Mouse (Mus musculus): ENCODE results near the gene Pnpla1. TPM values are rescaled to one million over a fixed set of nuclear protein-coding genes. Genes with fewer than 3 reads are reported as not detected.
A peak's percentile ranks its signal among the peaks of the same experiment; 100 is the strongest.

The Pnpla1 gene
- total RNA-seq, 2 experiments from 2014 or later, result not detected

DNA sequence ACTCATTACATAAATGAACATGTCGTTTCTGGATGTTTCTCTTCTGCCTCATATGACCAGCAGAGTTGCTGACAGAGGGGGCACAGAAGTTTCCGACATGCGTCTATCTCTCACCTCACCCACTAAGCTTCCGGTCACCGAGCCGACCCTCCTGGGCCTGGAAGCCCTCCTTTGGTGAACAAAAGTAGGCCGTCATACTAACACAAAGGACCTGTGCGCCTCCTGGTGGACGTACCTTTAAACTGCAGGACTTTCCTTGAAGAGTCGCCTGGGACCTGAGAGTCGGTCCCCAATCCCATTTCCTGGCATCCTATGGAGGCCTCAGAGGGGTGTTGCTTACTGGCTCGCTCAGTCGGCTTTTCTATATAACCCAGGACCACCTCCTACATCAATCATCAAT, 68.2 kb downstream of the Pnpla1 start:
- peak; percentile 82 for DNase-seq

DNA sequence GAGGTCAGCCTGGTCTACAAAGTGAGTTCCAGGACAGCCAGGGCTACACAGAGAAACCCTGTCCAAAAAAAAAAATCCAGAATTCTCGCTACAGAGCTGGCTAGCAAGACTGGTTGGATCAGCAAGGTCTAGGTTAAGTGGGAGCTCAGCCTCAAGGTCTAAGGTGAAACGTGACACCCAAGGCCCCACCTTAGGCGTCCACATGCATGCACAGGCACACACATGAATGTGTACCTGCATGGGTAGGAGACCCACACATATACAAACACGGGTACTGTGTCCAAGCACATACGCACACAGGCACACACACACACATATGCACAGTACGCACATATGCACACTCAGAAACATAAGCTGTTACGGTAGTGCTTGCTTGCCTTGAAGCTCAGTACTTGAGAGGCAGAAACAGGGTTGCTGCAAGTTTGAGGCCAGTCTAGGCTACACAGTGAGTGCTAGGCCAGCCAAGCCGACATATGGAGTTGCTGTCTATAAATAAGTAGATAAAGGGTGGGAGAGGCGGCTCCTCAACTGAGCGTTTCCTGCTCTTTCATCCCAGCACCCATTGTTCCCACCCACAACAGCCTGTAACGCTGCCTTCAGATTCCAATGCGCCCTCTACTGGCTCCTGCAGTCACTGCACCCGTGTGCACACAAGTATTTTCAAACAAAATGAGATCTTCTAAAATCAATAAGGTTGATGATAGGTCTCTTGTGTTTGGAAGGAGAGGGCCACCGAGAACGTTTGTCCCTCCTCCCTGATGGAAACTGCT, 68.8 kb downstream of the Pnpla1 start:
- DNase-seq, result peak; percentile 61

DNA sequence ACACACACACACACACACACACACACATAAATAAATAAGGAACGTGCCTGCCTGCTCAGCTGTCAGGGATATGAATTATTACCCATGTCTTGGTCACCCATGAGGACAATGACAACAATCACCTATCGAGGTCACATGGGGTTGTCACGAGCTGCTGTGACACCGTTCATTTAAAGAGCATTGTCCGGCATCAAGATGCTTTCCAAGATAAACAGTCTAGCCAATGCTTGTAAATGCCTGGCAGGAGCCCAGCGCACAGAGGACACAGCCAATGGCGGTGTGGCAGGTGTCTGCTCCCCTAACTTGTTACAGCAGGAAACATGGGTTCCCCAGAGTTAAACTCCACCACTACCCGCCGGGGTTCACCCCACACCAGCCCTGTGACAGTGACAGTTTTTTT, 69.8 kb downstream of the Pnpla1 start:
- DNase-seq, result no peak

DNA sequence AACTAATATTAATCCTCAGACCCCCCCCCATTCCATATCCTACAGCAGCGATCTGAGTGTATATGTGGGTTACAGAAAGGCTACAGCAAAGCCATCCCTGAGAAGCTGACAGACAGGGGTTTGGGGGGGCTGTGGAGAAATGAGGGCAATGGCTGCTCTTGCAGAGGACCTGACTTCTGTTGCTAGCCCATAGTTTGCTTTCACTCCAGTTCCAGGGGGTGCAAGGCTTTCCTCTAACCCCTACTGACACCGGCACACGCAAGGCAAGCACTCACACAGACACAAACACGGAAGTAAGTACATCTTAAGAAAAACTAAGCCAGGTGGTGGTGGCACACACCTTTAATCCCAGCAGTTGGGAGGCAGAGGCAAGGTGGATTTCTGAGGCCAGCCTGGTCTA, 71.2 kb downstream of the Pnpla1 start:
- DNase-seq, result no peak

DNA sequence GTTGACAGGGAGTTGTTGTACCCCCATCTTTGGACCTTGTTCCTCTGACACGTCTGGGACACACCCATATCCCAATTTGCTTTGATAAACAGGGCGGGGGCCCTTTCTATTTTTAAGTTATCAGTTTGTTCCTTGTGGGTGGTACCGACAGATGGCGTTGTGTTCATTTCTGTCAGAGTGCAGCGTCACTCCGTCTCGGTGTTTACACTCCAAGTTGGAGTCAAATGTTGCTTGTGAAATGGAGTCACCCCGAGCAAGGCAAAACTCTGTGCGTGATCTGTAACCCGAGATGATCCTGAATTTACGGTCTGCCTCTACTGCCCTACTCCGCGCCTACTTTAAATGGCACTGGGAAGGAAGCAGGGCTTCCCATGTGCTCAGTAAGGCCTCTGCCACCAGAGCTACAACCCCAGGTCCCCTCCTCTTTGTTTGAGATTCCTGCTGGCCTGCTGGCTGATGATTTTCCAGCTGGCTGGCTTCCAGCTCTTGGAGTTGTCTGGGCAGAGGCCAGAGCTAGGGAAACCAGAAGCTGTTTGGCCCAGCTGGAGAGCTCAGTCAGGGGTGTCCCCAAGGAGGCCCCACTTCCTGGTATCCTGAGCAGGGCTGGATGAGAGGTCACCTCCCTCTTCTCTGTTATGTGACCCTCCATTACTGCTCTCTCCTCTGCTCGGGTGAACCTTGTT, 72.3 kb downstream of the Pnpla1 start:
- peak; percentile 96 for DNase-seq

DNA sequence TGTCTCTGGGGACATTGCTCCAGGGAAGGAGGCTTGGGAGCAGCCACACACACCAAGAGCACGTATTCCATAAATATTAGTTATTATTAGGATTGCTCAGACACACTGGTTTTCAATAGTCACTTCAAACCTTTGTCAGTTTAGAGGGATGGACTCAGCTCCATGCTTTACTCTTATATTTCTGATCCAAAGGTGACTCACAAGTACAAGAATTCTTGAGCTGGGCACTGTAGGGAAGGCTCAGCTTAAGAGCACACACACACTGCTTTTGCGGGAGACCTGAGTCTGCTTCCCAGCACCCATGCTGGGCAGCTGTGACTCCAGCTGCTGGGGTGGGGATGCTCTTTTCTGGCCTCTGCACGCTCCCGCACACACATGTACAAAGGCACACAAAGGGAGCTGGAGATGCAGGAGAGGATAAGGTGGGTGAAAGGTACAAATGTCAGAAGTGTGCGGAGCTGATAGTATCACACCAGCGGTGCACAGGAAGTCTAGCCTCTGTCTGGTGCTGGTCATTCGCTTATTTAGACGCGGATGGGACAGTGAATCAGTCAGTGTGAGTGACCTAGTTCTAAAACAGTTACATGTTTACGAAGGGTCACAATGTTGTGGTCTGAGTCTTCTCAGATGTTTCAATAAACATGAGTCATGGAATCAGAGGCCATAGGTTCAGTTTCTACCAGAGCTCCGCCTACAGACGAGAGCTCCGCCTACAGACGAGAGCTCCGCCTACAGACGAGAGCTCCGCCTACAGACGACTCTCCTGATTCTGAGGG, 73.4 kb downstream of the Pnpla1 start:
- DNase-seq, result no peak

DNA sequence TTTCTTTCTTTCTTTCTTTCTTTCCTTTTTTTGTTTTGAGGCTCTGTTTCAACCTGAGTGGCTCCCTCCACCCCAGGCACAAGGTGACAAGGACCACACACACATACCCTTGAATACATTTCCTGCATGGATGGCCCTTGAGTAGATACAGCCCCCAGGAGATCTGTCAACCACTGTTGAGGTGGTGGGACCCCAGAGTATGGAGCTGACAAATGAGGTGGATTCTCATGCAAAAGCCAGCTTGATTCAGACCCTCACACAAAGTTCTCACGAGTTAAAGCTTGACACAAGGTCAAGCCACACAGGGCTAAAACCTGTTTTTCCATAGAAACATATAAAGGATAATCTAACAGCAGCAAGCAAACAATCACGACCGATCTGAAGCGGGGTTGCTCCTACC, 74.1 kb downstream of the Pnpla1 start:
- no peak for DNase-seq

DNA sequence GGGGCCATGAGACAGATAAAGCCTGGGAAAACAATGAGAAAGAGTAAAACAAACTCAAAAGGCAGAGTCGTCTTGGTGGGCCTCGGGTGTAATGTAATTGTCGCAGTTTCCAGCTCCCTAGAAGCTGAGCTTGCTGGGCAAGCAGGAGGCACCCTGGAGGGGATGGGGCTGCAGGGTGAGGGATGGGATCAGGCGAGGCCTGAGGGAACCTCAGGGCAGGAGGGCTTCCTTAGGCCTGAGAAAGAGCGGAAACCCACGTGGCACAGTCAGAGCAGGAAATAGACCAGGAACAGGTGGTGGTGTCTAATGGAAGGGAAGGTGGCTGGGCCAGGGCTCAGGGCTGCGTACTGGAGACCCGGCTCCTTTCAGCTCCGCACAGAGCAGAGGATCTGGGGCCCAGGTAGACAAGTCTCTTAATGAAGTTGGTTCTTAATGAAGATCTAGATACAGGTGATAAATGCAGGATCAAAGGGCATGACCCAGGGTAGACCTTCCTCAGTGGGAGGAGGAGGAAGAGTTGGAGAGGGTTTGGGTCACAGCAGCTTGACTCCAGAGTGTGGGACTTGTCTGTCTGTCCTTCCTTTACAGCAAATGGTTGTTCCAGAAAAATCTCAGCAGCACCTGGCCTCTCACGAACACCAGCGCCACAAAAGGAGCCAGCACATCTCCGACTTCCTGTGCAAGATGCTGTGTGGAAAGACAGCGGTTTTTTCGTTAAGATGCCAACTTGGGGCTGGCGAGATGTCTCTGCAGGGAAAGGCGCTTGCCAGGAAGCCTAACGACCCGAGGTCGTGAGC, 76.1 kb downstream of the Pnpla1 start:
- no peak for DNase-seq

DNA sequence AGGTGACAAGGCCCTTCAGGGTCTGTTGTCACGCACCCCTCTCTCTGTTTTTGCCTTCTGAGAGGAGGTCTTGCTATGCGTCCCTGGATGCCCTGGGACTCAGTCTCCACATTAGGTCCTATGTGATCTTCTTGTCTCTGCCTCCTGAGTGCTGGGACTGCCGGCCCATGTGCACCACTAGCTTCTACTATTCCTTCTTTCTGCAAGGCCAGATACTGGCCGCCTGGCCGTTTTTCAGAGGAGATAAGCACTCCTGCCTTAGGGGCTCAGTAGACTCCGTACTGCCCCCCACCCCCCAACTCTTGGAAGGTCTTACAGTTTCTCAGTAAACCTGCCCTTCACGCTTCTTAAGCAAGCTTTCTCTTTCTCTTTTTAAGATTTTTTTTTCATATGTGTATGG, 77.9 kb downstream of the Pnpla1 start:
- no peak for DNase-seq

DNA sequence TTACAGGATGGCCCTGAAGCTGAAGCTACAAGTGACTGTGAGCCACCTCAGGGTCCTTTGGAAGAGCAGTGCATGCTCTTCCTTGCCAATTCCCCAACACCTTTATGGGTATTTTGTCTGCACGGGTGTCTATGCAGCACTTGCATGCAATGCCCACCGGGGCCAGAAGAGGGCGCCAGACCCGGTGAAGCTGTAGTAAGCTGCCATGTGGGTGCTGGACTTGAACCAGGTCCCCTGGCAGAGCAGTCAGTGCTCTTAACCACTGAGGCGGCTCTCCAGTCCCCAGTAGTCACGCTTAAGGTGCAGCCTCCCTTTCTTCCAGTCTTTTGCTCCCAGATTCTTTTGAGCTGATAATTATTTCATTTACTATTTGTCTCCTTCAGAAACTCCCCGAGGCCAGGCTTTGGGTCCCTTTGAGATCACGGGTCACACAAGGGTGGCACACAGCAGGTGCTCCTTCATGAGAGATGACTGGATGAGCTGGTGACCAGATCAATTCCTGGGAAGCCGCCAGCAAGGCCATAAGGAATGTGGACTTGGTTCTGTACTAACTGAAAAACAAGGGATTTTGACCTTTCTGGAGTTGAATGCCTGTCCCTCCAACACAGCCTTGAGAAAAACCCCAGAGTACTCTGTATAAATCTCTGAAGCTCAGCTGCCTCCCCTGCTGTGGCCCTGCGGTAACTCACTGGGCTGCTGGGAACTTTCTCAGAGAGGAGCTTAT, 78.6 kb downstream of the Pnpla1 start:
- peak; percentile 78 for DNase-seq

Other genes with a start within 250 kb of the Pnpla1 start
- 10 to 100 TPM; 28.5 to 36.2 TPM for gene Srpk1, start 235.7 kb upstream of the Pnpla1 start, total RNA-seq (2021)
- 1 to 10 TPM; 1.2 TPM for gene Slc26a8, start 168.2 kb upstream of the Pnpla1 start, total RNA-seq (2021)
- gene Mapk14, start 167.1 kb upstream of the Pnpla1 start, total RNA-seq (2021), result 10 to 100 TPM; 59.8 to 62.8 TPM
- gene AC170998.1, start 132.3 kb upstream of the Pnpla1 start, total RNA-seq (2021), result under 1 TPM in 1 of 2 experiments, not detected in 1; 0.93 TPM
- gene Mapk13, start 89.1 kb upstream of the Pnpla1 start, total RNA-seq (2021), result under 1 TPM; 0.90 to 0.92 TPM
- 10 to 100 TPM; 14.9 to 18.1 TPM for gene Brpf3, start 57.3 kb upstream of the Pnpla1 start, total RNA-seq (2021)
- gene 4930539E08Rik, start 56.9 kb downstream of the Pnpla1 start, total RNA-seq (2021), result under 1 TPM in 1 of 2 experiments, not detected in 1; 0.09 TPM
- not detected for gene Pxt1, start 85.4 kb downstream of the Pnpla1 start, total RNA-seq (2021)
- gene Kctd20, start 93.5 kb downstream of the Pnpla1 start, total RNA-seq (2021), result 10 to 100 TPM; 35.9 to 42.8 TPM
- gene Stk38, start 149.6 kb downstream of the Pnpla1 start, total RNA-seq (2021), result 10 to 100 TPM; 34.4 to 45.0 TPM
- 10 to 100 TPM; 91.3 to 94.2 TPM for gene Srsf3, start 174.2 kb downstream of the Pnpla1 start, total RNA-seq (2021)
- 10 to 100 TPM; 43.0 to 46.3 TPM for gene Cdkn1a, start 232.6 kb downstream of the Pnpla1 start, total RNA-seq (2021)

All from gastrocnemius, postnatal 10 days (tissue).